Mouse (Mus musculus) liver, adult 2 months (tissue): Measurements from ENCODE around the gene Echdc2.

Experiments used
- CTCF ChIP-seq: fragments of 200-500 bp; IDR thresholded peaks from 2 replicates; pipeline ENCODE4 v1.5.1; 2011; ENCODE audit warnings: low read depth, low read length, control low read depth
- POLR2A ChIP-seq: fragments of 200-500 bp; IDR thresholded peaks from 2 replicates; pipeline ENCODE4 v1.6.1; 2011; ENCODE audit warnings: low read length, control low read depth; ENCODE audit not compliant: insufficient read depth; ENCODE audit errors: extremely low read depth

- TF ChIP-seq POLR2A (no peak), CTCF (no peak)
These were observed 47.8 kb downstream of the Echdc2 start for GRCm38 (mm10) chr4:108213023-108213422.
